Mouse (Mus musculus): ENCODE measurements around the gene Dtx3. TPM values are rescaled to one million over a fixed set of nuclear protein-coding genes. Genes with fewer than 3 reads are reported as not detected.

Gene Dtx3
- total RNA-seq (2021) = 100 to 1,000 TPM; 195 to 221 TPM

GRCm38 (mm10) chr10:127195328-127196129 is at the start of gene Dtx3:
Dtx3 (minus strand) TSS chr10:127195728.
- DNase-seq (ENCODE audit: low spot score in 2 of 2) = peak in 1 of 2 experiments; percentile 62
- intact Hi-C loops (cut with DNase I) = loop anchor here (2.0 kb wide), 1 partner anchor 15 kb away; the partner anchor contains the start of gene Pip4k2c

GRCm38 (mm10) chr10:127238241-127238824 is 42.8 kb upstream of the Dtx3 start:
- intact Hi-C loops (cut with DNase I) = no loop called here
- DNase-seq (ENCODE audit: low spot score in 2 of 2) = no peak

GRCm38 (mm10) chr10:127236541-127236940 is 41.0 kb upstream of the Dtx3 start:
- intact Hi-C loops (cut with DNase I) = no loop called here

GRCm38 (mm10) chr10:127233141-127233540 is 37.6 kb upstream of the Dtx3 start:
- intact Hi-C loops (cut with DNase I) = no loop called here
- DNase-seq (ENCODE audit: low spot score in 2 of 2) = no peak

More at GRCm38 (mm10) chr10:127236541-127236940, 41.0 kb upstream of the Dtx3 start:
- no peak for DNase-seq (ENCODE audit: low spot score in 2 of 2)

GRCm38 (mm10) chr10:127231741-127232140 is 36.2 kb upstream of the Dtx3 start:
- intact Hi-C loops (cut with DNase I) = loop anchor here (2.0 kb wide), 1 partner anchor 55 kb away; no protein-coding TSS in a partner anchor
- DNase-seq (ENCODE audit: low spot score in 2 of 2) = no peak

- intact Hi-C loops (cut with DNase I) = loop anchor here (2.0 kb wide), 1 partner anchor 54 kb away; no protein-coding TSS in a partner anchor
- DNase-seq (ENCODE audit: low spot score in 2 of 2) = no peak
These were observed 35.2 kb upstream of the Dtx3 start for GRCm38 (mm10) chr10:127230693-127231092.

GRCm38 (mm10) chr10:127228897-127229296 is 33.4 kb upstream of the Dtx3 start:
- peak; percentile 30 to 40 for DNase-seq (ENCODE audit: low spot score in 2 of 2)
- intact Hi-C loops (cut with DNase I) = loop anchor here (5.0 kb wide), 1 partner anchor 107 kb away; the partner anchor contains the start of gene Os9

- intact Hi-C loops (cut with DNase I) = loop anchor here (5.0 kb wide), 1 partner anchor 105 kb away; the partner anchor contains the start of gene Os9
- DNase-seq (ENCODE audit: low spot score in 2 of 2) = no peak
These were observed 31.6 kb upstream of the Dtx3 start for GRCm38 (mm10) chr10:127227163-127227562.

- intact Hi-C loops (cut with DNase I) = loop anchor here (5.0 kb wide), 1 partner anchor 104 kb away; the partner anchor contains the start of gene Os9
- no peak for DNase-seq (ENCODE audit: low spot score in 2 of 2)
These were observed 30.9 kb upstream of the Dtx3 start for GRCm38 (mm10) chr10:127226318-127226895.

GRCm38 (mm10) chr10:127225732-127226131 is 30.2 kb upstream of the Dtx3 start:
- DNase-seq (ENCODE audit: low spot score in 2 of 2) = peak; percentile 59 to 75
- intact Hi-C loops (cut with DNase I) = loop anchor here (5.0 kb wide), 1 partner anchor 103 kb away; the partner anchor contains the start of gene Os9

- intact Hi-C loops (cut with DNase I) = loop anchor here (5.0 kb wide), 1 partner anchor 103 kb away; the partner anchor contains the start of gene Os9
- DNase-seq (ENCODE audit: low spot score in 2 of 2) = no peak
These were observed 29.7 kb upstream of the Dtx3 start for GRCm38 (mm10) chr10:127225213-127225612.

- intact Hi-C loops (cut with DNase I) = no loop called here
These were observed 22.8 kb upstream of the Dtx3 start for GRCm38 (mm10) chr10:127218339-127218738.

GRCm38 (mm10) chr10:127217177-127217576 is 21.6 kb upstream of the Dtx3 start:
- no peak for DNase-seq (ENCODE audit: low spot score in 2 of 2)
- intact Hi-C loops (cut with DNase I) = no loop called here

More at GRCm38 (mm10) chr10:127218339-127218738, 22.8 kb upstream of the Dtx3 start:
- DNase-seq (ENCODE audit: low spot score in 2 of 2) = no peak

GRCm38 (mm10) chr10:127216456-127216855 is 20.9 kb upstream of the Dtx3 start:
- DNase-seq (ENCODE audit: low spot score in 2 of 2) = no peak
- intact Hi-C loops (cut with DNase I) = no loop called here

GRCm38 (mm10) chr10:127214422-127214803 is 18.9 kb upstream of the Dtx3 start:
- intact Hi-C loops (cut with DNase I) = no loop called here
- DNase-seq (ENCODE audit: low spot score in 2 of 2) = no peak

GRCm38 (mm10) chr10:127213704-127214421 is 18.3 kb upstream of the Dtx3 start:
- intact Hi-C loops (cut with DNase I) = no loop called here
- DNase-seq (ENCODE audit: low spot score in 2 of 2) = no peak

- intact Hi-C loops (cut with DNase I) = no loop called here
- no peak for DNase-seq (ENCODE audit: low spot score in 2 of 2)
These were observed 17.7 kb upstream of the Dtx3 start for GRCm38 (mm10) chr10:127213272-127213671.

GRCm38 (mm10) chr10:127211414-127211854 is 15.9 kb upstream of the Dtx3 start, which contains the start of gene Pip4k2c:
Pip4k2c (minus strand) TSS chr10:127211585.
- intact Hi-C loops (cut with DNase I) = loop anchor here (2.0 kb wide), 1 partner anchor 17 kb away; the partner anchor contains the start of gene Dtx3
- DNase-seq (ENCODE audit: low spot score in 2 of 2) = peak; percentile 92 to 94

- intact Hi-C loops (cut with DNase I) = loop anchor here (2.0 kb wide), 1 partner anchor 16 kb away; the partner anchor contains the start of gene Dtx3
- DNase-seq (ENCODE audit: low spot score in 2 of 2) = no peak
These were observed 15.5 kb upstream of the Dtx3 start for GRCm38 (mm10) chr10:127210961-127211405.
